Mouse (Mus musculus) erythroblast, embryonic 14.5 days (primary cell): ENCODE measurements around the gene Gfod2. TPM values are rescaled to one million over a fixed set of nuclear protein-coding genes. Genes with fewer than 3 reads are reported as not detected.
A peak's percentile ranks its signal among the peaks of the same experiment; 100 is the strongest.

Experiments
- H3K27me3 ChIP-seq: 2 replicates; pipeline ENCODE4 v1.6.1; 2012; ENCODE audit warnings: inconsistent platforms; ENCODE audit not compliant: control insufficient read depth
- H3K36me3 ChIP-seq: 2 replicates; pipeline ENCODE4 v1.6.1; 2012; ENCODE audit warnings: mild to moderate bottlenecking, inconsistent platforms; ENCODE audit not compliant: control insufficient read depth
- H3K4me1 ChIP-seq: 2 replicates; pipeline ENCODE4 v1.6.1; 2012; ENCODE audit warnings: inconsistent platforms; ENCODE audit not compliant: control insufficient read depth
- H3K4me3 ChIP-seq: replicated peaks from 2 replicates; pipeline ENCODE3; 2012; ENCODE audit warnings: moderate library complexity, mild to moderate bottlenecking, inconsistent platforms
- H3K9me3 ChIP-seq: 2 replicates; pipeline ENCODE4 v1.6.1; 2012; ENCODE audit warnings: low read length, inconsistent platforms, mixed read lengths; ENCODE audit not compliant: control insufficient read depth
- GATA1 ChIP-seq: IDR thresholded peaks from 2 replicates; pipeline ENCODE4 v1.6.1; 2012; ENCODE audit warnings: low read length, inconsistent platforms, mixed read lengths
- TAL1 ChIP-seq: IDR thresholded peaks from 3 replicates; pipeline ENCODE4 v1.6.1; 2012; ENCODE audit warnings: low read length, inconsistent platforms, mixed read lengths
- polyA plus RNA-seq: library from polyadenylated mRNA; stranded (reverse); fragments of >175 nt; gene quantifications from 2 replicates; pipeline ENCODE4 v1.2.3, GENCODE M21; 2012

Gene Gfod2
- polyA plus RNA-seq, 1 experiment, result 0.24 TPM

- Histone ChIP-seq H3K36me3 (peaks cover 99% of the 10 kb centered on the region), H3K27me3 (no peaks in the 10 kb centered on the region; the same call in 1 of the 2 replicates), H3K9me3 (no peaks in the 10 kb centered on the region), H3K4me3 (no peak overlapping the region), H3K4me1 (peaks cover 5% of the 10 kb centered on the region)
- TF ChIP-seq GATA1 (no peak), TAL1 (no peak)
Observed at GRCm38 (mm10) chr8:105771398-105772175, 13.1 kb upstream of the Gfod2 start.

GRCm38 (mm10) chr8:105770609-105771008 lies 12.1 kb upstream of the Gfod2 start:
- Histone ChIP-seq H3K9me3 (no peaks in the 10 kb centered on the region), H3K4me1 (peaks cover 7% of the 10 kb centered on the region), H3K36me3 (peaks cover 92% of the 10 kb centered on the region), H3K4me3 (no peak overlapping the region), H3K27me3 (no peaks in the 10 kb centered on the region; the same call in 1 of the 2 replicates)
- no peak for TF ChIP-seq TAL1
- no peak for TF ChIP-seq GATA1

GRCm38 (mm10) chr8:105768485-105769257 lies 10.2 kb upstream of the Gfod2 start:
- no peak overlapping the region for H3K4me3 ChIP-seq
- no peaks in the 10 kb centered on the region; the same call in 1 of the 2 replicates for H3K27me3 ChIP-seq
- peaks cover 7% of the 10 kb centered on the region for H3K4me1 ChIP-seq
- H3K36me3 ChIP-seq, result peaks cover 73% of the 10 kb centered on the region
- no peak for TF ChIP-seq GATA1
- no peaks in the 10 kb centered on the region for H3K9me3 ChIP-seq

GRCm38 (mm10) chr8:105757796-105758276 lies 628 bp downstream of the Gfod2 start:
- peak overlapping the region; percentile 91 for H3K4me3 ChIP-seq
- H3K36me3 ChIP-seq, result no peaks in the 10 kb centered on the region
- peaks cover 30% of the 10 kb centered on the region for H3K4me1 ChIP-seq
- H3K27me3 ChIP-seq, result no peaks in the 10 kb centered on the region
- no peak for TF ChIP-seq TAL1
- TF ChIP-seq GATA1, result no peak
- no peaks in the 10 kb centered on the region for H3K9me3 ChIP-seq

- TF ChIP-seq GATA1, result no peak
- no peak for TF ChIP-seq TAL1
- no peaks in the 10 kb centered on the region; the same call in 1 of the 2 replicates for H3K27me3 ChIP-seq
- H3K9me3 ChIP-seq, result no peaks in the 10 kb centered on the region
- H3K4me3 ChIP-seq, result no peak overlapping the region
- H3K4me1 ChIP-seq, result peaks cover 35% of the 10 kb centered on the region
- no peaks in the 10 kb centered on the region for H3K36me3 ChIP-seq
Observed at GRCm38 (mm10) chr8:105754688-105755087, 3.8 kb downstream of the Gfod2 start.

- peaks cover 30% of the 10 kb centered on the region for H3K4me1 ChIP-seq
- no peaks in the 10 kb centered on the region for H3K9me3 ChIP-seq
- no peaks in the 10 kb centered on the region; the same call in 1 of the 2 replicates for H3K27me3 ChIP-seq
- no peak overlapping the region for H3K4me3 ChIP-seq
- TF ChIP-seq GATA1, result no peak
- TF ChIP-seq TAL1, result no peak
- H3K36me3 ChIP-seq, result no peaks in the 10 kb centered on the region
Observed at GRCm38 (mm10) chr8:105753916-105754315, 4.5 kb downstream of the Gfod2 start.

- H3K36me3 ChIP-seq, result no peaks in the 10 kb centered on the region
- H3K4me1 ChIP-seq, result peaks cover 20% of the 10 kb centered on the region
- no peaks in the 10 kb centered on the region; the same call in 1 of the 2 replicates for H3K27me3 ChIP-seq
- H3K9me3 ChIP-seq, result no peaks in the 10 kb centered on the region
- TF ChIP-seq GATA1 (no peak), TAL1 (no peak)
- no peak overlapping the region for H3K4me3 ChIP-seq
Observed at GRCm38 (mm10) chr8:105750606-105751005, 7.9 kb downstream of the Gfod2 start.

- no peaks in the 10 kb centered on the region for H3K36me3 ChIP-seq
- no peak overlapping the region for H3K4me3 ChIP-seq
- H3K4me1 ChIP-seq, result peaks cover 10% of the 10 kb centered on the region
- H3K9me3 ChIP-seq, result no peaks in the 10 kb centered on the region
- TF ChIP-seq TAL1 (no peak), GATA1 (no peak)
- H3K27me3 ChIP-seq, result no peaks in the 10 kb centered on the region
Observed at GRCm38 (mm10) chr8:105743301-105743700, 15.2 kb downstream of the Gfod2 start.

- no peaks in the 10 kb centered on the region for H3K9me3 ChIP-seq
- TF ChIP-seq GATA1 (no peak), TAL1 (no peak)
- no peak overlapping the region for H3K4me3 ChIP-seq
- no peaks in the 10 kb centered on the region for H3K36me3 ChIP-seq
- 0 out of 2 replicates have a peak, but pooled peaks cover 2% of the 10 kb centered on the region for H3K27me3 ChIP-seq
- peaks cover 7% of the 10 kb centered on the region for H3K4me1 ChIP-seq
Observed at GRCm38 (mm10) chr8:105739216-105739615, 19.2 kb downstream of the Gfod2 start.
